Mouse (Mus musculus): ENCODE measurements around the gene Polh.

- TF ChIP-seq CTCF (IDR thresholded peaks at IDR 0.05; ENCODE audit: low read depth), result no peak
- TF ChIP-seq EP300 (IDR thresholded peaks at IDR 0.05; ENCODE audit: low read depth), result no peak
Measured at GRCm38 (mm10) chr17:46161179-46161578, 41.3 kb downstream of the Polh start.
